14 mouse cellular contexts compared by ENCODE assay signal in the genomic region with DNA sequence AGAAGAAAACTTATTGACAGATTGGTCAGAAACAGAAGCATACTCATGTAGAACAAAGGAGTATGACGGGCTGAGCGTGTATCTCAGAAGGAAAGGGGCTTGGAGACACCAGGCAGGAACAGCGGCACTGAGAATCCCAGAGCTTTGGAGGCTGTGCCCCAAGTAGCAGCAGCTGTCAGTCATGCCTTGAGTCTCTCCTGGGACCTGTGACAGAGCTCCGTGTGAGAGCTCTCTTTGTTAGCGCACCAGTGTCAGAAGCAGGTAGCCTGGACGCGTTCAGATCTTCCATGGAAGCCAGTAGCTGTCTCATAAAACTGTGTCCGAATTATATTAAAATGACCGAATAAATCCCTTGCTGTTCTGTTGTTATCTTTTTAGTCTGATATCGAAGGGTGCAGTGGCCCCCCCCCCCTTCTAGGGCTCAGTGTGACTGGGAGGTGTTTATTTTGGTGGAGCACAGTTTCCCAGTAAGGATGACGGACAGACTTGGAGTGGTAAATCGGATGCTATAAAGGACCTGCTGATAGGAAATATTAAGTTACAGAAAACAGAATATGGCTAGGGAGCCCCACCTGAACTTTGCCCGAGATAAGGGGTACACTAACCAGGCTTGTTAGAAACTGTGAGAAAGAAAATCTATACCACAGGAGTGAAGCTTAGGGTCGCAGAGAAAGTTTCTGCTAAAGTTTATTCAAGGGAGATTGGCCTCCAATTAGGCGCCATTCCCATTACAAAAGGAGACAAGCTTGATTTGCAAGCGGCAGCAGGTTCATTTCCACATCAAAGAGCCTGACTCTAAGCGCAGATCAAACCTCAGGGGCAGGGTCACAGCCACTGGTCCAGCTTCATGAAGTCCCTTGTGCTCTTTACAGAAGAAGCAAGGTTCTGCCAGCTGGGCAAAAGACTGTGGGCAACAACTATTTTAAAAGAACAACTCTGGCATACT. TPM values are rescaled to one million over a fixed set of nuclear protein-coding genes. Genes with fewer than 3 reads are reported as not detected.
A peak's percentile ranks its signal among the peaks of the same experiment; 100 is the strongest.
DNase-seq lines count a peak whose midpoint lies in the region; ATAC-seq and TF ChIP-seq lines count a peak whose summit lies in the region.
"Had no signal": no experiment of that assay in that cellular context is flagged by ENCODE, and none has a peak within 500 bp of the region (broad histone marks: within the 10 kb centered on the region; RNA-seq: fewer than 3 reads in every experiment).

No protein-coding gene starts in this region.

- no peaks in the 10 kb centered on the region for H3K4me1 ChIP-seq in ES-E14 (ENCODE audit: control insufficient read depth in 2 of 2, insufficient read depth in 2 of 2, low read length in 2 of 2, poor library complexity in 1 of 2)
- peaks cover 6% of the 10 kb centered on the region; the same call in 1 of the 2 replicates for H3K4me1 ChIP-seq in hindbrain, embryonic 13.5 days (replicated peaks)
- H3K4me1 ChIP-seq in midbrain, embryonic 13.5 days (replicated peaks): peaks cover 10% of the 10 kb centered on the region
- H3K4me1 ChIP-seq in heart, embryonic 11.5 days (ENCODE audit: control insufficient read depth, insufficient read depth, low read length): no peaks in the 10 kb centered on the region
- H3K4me1 ChIP-seq: heart, embryonic 10.5 days had no signal

- peak overlapping the region; percentile 33; the same call in 1 of the 2 replicates for H3K4me2 ChIP-seq in hindbrain, embryonic 13.5 days
- peak overlapping the region; percentile 41 for H3K4me2 ChIP-seq in midbrain, embryonic 13.5 days (replicated peaks)
- no peak overlapping the region for H3K4me2 ChIP-seq in heart, embryonic 11.5 days

- in situ Hi-C loops in ES-E14 (cut with MboI; ENCODE audit: low sequenced_read_pairs in 2 of 2, unreplicated experiment in 2 of 2): no loop called here

- H3K27ac ChIP-seq in ES-E14 (ENCODE audit: insufficient read depth, low read depth, low read length, poor library complexity, severe bottlenecking): no peak overlapping the region
- no peak overlapping the region for H3K27ac ChIP-seq in hindbrain, embryonic 13.5 days
- peak overlapping the region; percentile 56 for H3K27ac ChIP-seq in midbrain, embryonic 13.5 days
- no peak overlapping the region for H3K27ac ChIP-seq in heart, embryonic 11.5 days (ENCODE audit: low read depth, low read length)
- H3K27ac ChIP-seq: heart, embryonic 10.5 days; layer of hippocampus, adult 2 months; liver, embryonic 14.5 days had no signal

- DNase-seq in ES-E14 (ENCODE audit: low read depth, low spot score): peak; percentile 67
- peak; percentile 37 for DNase-seq in embryo, embryonic 10.5 days (ENCODE audit: low spot score)
- no peak for DNase-seq in spleen, postnatal 36 days (ENCODE audit: low spot score in 2 of 2)
- DNase-seq in thymus, postnatal 4 days: no peak
- DNase-seq: cerebellum, adult 11 months; thymus, adult 2 months had no signal

- H3K9ac ChIP-seq in ES-E14 (ENCODE audit: insufficient read depth, low read depth, low read length, poor library complexity, severe bottlenecking): no peak overlapping the region
- peak overlapping the region; percentile 53; the same call in 1 of the 2 replicates for H3K9ac ChIP-seq in hindbrain, embryonic 13.5 days
- 0 out of 2 replicates have a peak overlapping the region, but pooled peaks have one; percentile 20 for H3K9ac ChIP-seq in midbrain, embryonic 13.5 days (replicated peaks)
- H3K9ac ChIP-seq in heart, embryonic 11.5 days (ENCODE audit: low read depth, low read length): no peak overlapping the region
- H3K9ac ChIP-seq: liver, embryonic 14.5 days had no signal

- ATAC-seq in hindbrain, embryonic 13.5 days (ENCODE audit: low FRiP score): no peak
- 0 out of 2 replicates have a peak, but pooled peaks have one; percentile 55 for ATAC-seq in midbrain, embryonic 13.5 days
- no peak for ATAC-seq in heart, embryonic 11.5 days (replicated peaks; ENCODE audit: insufficient number of reproducible peaks, low FRiP score, low TSS enrichment)

- H3K27me3 ChIP-seq in hindbrain, embryonic 13.5 days: peaks cover 27% of the 10 kb centered on the region
- no peaks in the 10 kb centered on the region for H3K27me3 ChIP-seq in midbrain, embryonic 13.5 days
- H3K27me3 ChIP-seq in heart, embryonic 11.5 days (ENCODE audit: control insufficient read depth, insufficient read depth, low read length): peaks cover 10% of the 10 kb centered on the region; the same call in 1 of the 2 replicates

- H3K9me3 ChIP-seq in ES-E14 (ENCODE audit: control insufficient read depth, insufficient read depth, low read depth, low read length): peaks cover 5% of the 10 kb centered on the region; the same call in 1 of the 2 replicates
- no peaks in the 10 kb centered on the region for H3K9me3 ChIP-seq in hindbrain, embryonic 13.5 days
- H3K9me3 ChIP-seq in midbrain, embryonic 13.5 days: 0 out of 2 replicates have a peak, but pooled peaks cover 2% of the 10 kb centered on the region
- H3K9me3 ChIP-seq in heart, embryonic 11.5 days (replicated peaks; ENCODE audit: control insufficient read depth, low read length): no peaks in the 10 kb centered on the region
- H3K9me3 ChIP-seq: heart, embryonic 10.5 days had no signal

- H3K4me3 ChIP-seq in ES-E14 (ENCODE audit: insufficient read depth in 1 of 2, low read depth in 1 of 2, low read length in 2 of 2, poor library complexity in 1 of 2, severe bottlenecking in 1 of 2): no peak overlapping the region
- H3K4me3 ChIP-seq in hindbrain, embryonic 13.5 days: no peak overlapping the region
- H3K4me3 ChIP-seq in midbrain, embryonic 13.5 days (replicated peaks): 0 out of 2 replicates have a peak overlapping the region, but pooled peaks have one; percentile 1
- H3K4me3 ChIP-seq in heart, embryonic 11.5 days (ENCODE audit: low read depth, low read length): no peak overlapping the region
- H3K4me3 ChIP-seq: heart, embryonic 10.5 days; layer of hippocampus, adult 2 months had no signal

- H3K36me3 ChIP-seq in ES-E14 (ENCODE audit: control insufficient read depth, insufficient read depth, low read length, poor library complexity, severe bottlenecking): no peaks in the 10 kb centered on the region
- H3K36me3 ChIP-seq in hindbrain, embryonic 13.5 days: no peaks in the 10 kb centered on the region
- H3K36me3 ChIP-seq in midbrain, embryonic 13.5 days: no peaks in the 10 kb centered on the region
- no peaks in the 10 kb centered on the region for H3K36me3 ChIP-seq in heart, embryonic 11.5 days (ENCODE audit: control insufficient read depth, insufficient read depth, low read length)
- H3K36me3 ChIP-seq: heart, embryonic 10.5 days had no signal

- WGBS in hindbrain, embryonic 13.5 days: 17% methylated on average over 17 of the region's 17 CpGs
- 10% methylated on average over 17 of the region's 17 CpGs for WGBS in midbrain, embryonic 13.5 days
- 18% methylated on average over 17 of the region's 17 CpGs for WGBS in heart, embryonic 11.5 days (ENCODE audit: insufficient replicate concordance)

TF ChIP-seq in ES-E14, 5 proteins besides CTCF, POLR2A, EP300 and RAD21:
- TF ChIP-seq CHD2 (IDR thresholded peaks at IDR 0.05; ENCODE audit: low read depth, low read length) (no peak), ZC3H11A (IDR thresholded peaks at IDR 0.05; ENCODE audit: borderline replicate concordance, low read depth, low read length) (no peak), MAFK (IDR thresholded peaks at IDR 0.05; ENCODE audit: insufficient read depth, low read depth, low read length) (peak; percentile 69), ZNF384 (IDR thresholded peaks at IDR 0.05; ENCODE audit: low read depth, low read length) (no peak)

RNA-seq across cellular contexts. Expression of gene Oas1f, which starts 13.6 kb away (rescaled TPM):
- 0.45 and 1.1 TPM in 2 replicates for total RNA-seq in ES-E14 (2012; rRNA removed)
- polyA plus RNA-seq in hindbrain, embryonic 13.5 days (2015; fragmentation: Nextera tagmentation; extraction: Ambion mirVana): not detected in 2 replicates
- polyA plus RNA-seq in midbrain, embryonic 13.5 days (2015; fragmentation: Nextera tagmentation; extraction: Ambion mirVana): not detected in 2 replicates
- not detected in 2 replicates for polyA plus RNA-seq in heart, embryonic 11.5 days (2014; fragmentation: Nextera tagmentation; extraction: Ambion mirVana)
- total RNA-seq: layer of hippocampus, adult 2 months; left cerebral cortex, postnatal 36 days; megakaryocyte, adult 5-6 weeks had no signal
- polyA plus RNA-seq: heart, embryonic 10.5 days; liver, embryonic 14.5 days had no signal

RNA-seq across cellular contexts. Expression of gene Oas1c, which starts 21.3 kb away (rescaled TPM):
- total RNA-seq in ES-E14 (2012; rRNA removed): 1.2 and 1.6 TPM in 2 replicates
- polyA plus RNA-seq in hindbrain, embryonic 13.5 days (2015; fragmentation: Nextera tagmentation; extraction: Ambion mirVana): 0.54 and 0.57 TPM in 2 replicates
- 0.20 and 0.31 TPM in 2 replicates for polyA plus RNA-seq in midbrain, embryonic 13.5 days (2015; fragmentation: Nextera tagmentation; extraction: Ambion mirVana)
- polyA plus RNA-seq in heart, embryonic 11.5 days (2014; fragmentation: Nextera tagmentation; extraction: Ambion mirVana): 0.49 and 0.54 TPM in 2 replicates

RNA-seq across cellular contexts. Expression of gene Oas1h, which starts 27.6 kb away (rescaled TPM):
- total RNA-seq in ES-E14 (2012; rRNA removed): not detected in 2 replicates
- not detected in 2 replicates for polyA plus RNA-seq in hindbrain, embryonic 13.5 days (2015; fragmentation: Nextera tagmentation; extraction: Ambion mirVana)
- polyA plus RNA-seq in midbrain, embryonic 13.5 days (2015; fragmentation: Nextera tagmentation; extraction: Ambion mirVana): not detected in 2 replicates
- not detected in 2 replicates for polyA plus RNA-seq in heart, embryonic 11.5 days (2014; fragmentation: Nextera tagmentation; extraction: Ambion mirVana)
- total RNA-seq: layer of hippocampus, adult 2 months; left cerebral cortex, postnatal 36 days; megakaryocyte, adult 5-6 weeks had no signal
- polyA plus RNA-seq: heart, embryonic 10.5 days; liver, embryonic 14.5 days had no signal

RNA-seq across cellular contexts. Expression of gene Oas1e, which starts 38.3 kb away (rescaled TPM):
- 0.18 and 0.32 TPM in 2 replicates for total RNA-seq in ES-E14 (2012; rRNA removed)
- 0.35 TPM in 1 of 2 replicates, not detected in the other for polyA plus RNA-seq in hindbrain, embryonic 13.5 days (2015; fragmentation: Nextera tagmentation; extraction: Ambion mirVana)
- polyA plus RNA-seq in midbrain, embryonic 13.5 days (2015; fragmentation: Nextera tagmentation; extraction: Ambion mirVana): 0.19 and 0.27 TPM in 2 replicates
- polyA plus RNA-seq in heart, embryonic 11.5 days (2014; fragmentation: Nextera tagmentation; extraction: Ambion mirVana): not detected in 2 replicates
- total RNA-seq: layer of hippocampus, adult 2 months; left cerebral cortex, postnatal 36 days; megakaryocyte, adult 5-6 weeks had no signal
- polyA plus RNA-seq: liver, embryonic 14.5 days had no signal

RNA-seq across cellular contexts. Expression of gene Oas1g, which starts 53.8 kb away (rescaled TPM):
- total RNA-seq in ES-E14 (2012; rRNA removed): 9.1 and 9.6 TPM in 2 replicates
- polyA plus RNA-seq in hindbrain, embryonic 13.5 days (2015; fragmentation: Nextera tagmentation; extraction: Ambion mirVana): 0.19 TPM in 1 of 2 replicates, not detected in the other
- 0.27 and 0.35 TPM in 2 replicates for polyA plus RNA-seq in midbrain, embryonic 13.5 days (2015; fragmentation: Nextera tagmentation; extraction: Ambion mirVana)
- polyA plus RNA-seq in heart, embryonic 11.5 days (2014; fragmentation: Nextera tagmentation; extraction: Ambion mirVana): not detected in 2 replicates
- total RNA-seq: layer of hippocampus, adult 2 months had no signal
- polyA plus RNA-seq: heart, embryonic 10.5 days had no signal

Comparison
In these comparisons a context has a peak if more than half of its experiments do, and no peak if none do; other contexts are left out.
1. DNase-seq: peak in ES-E14 (single experiment) and embryo, embryonic 10.5 days (single experiment); none in spleen, postnatal 36 days (0 of 2) and thymus, postnatal 4 days (single experiment).
2. H3K9ac ChIP-seq: peak in hindbrain, embryonic 13.5 days (single experiment) and midbrain, embryonic 13.5 days (single experiment); none in ES-E14 (single experiment) and heart, embryonic 11.5 days (single experiment).